Mouse (Mus musculus) Patski (cell line): ENCODE data around the gene Usp16. TPM values are rescaled to one million over a fixed set of nuclear protein-coding genes. Genes with fewer than 3 reads are reported as not detected.
A peak's percentile ranks its signal among the peaks of the same experiment; 100 is the strongest.

Experiments used
- ATAC-seq: fragments of 100-300 bp; one replicate; pipeline ENCODE4 v1.8.0; 2021
- CTCF ChIA-PET: fragments of 350-600 bp; sonication (Branson Sonifier 250); formaldehyde crosslinking; loops from one replicate; lab custom pipeline; 2022; ENCODE audit warnings: inconsistent platforms; lab: Charles Lee
- POLR2A ChIA-PET: fragments of 350-600 bp; sonication (Branson Sonifier 250); formaldehyde crosslinking; loops from one replicate; lab custom pipeline; 2022; ENCODE audit warnings: antibody characterized with exemption, inconsistent platforms; lab: Charles Lee
- DNase-seq: peaks from one replicate; pipeline ENCODE4 v3.0.0-alpha.2; 2011; ENCODE audit warnings: low read depth, low spot score
- H3K27me3 ChIP-seq: fragments of 371-371 bp; one replicate; pipeline ENCODE4 v1.5.1; 2021
- CTCF ChIP-seq: fragments of 100-300 bp; IDR thresholded peaks from one replicate; pipeline ENCODE4 v1.5.1; 2021
- in situ Hi-C: fragments of 300-500 bp; cut with MboI; formaldehyde crosslinking; loops from 3 replicates; pipeline ENCODE4 v1.11.1; 2018; ENCODE audit warnings: low pct_unique_long_range_greater_than_20kb, mixed read lengths
- polyA plus RNA-seq: library from polyadenylated mRNA; unstranded; gene quantifications from one replicate; pipeline ENCODE4 v1.2.3, GENCODE M21; 2021

Usp16 gene
- polyA plus RNA-seq, 1 experiment from 2014 or later, result 60.8 TPM

- in situ Hi-C loops, result no loop called here
- CTCF ChIA-PET, result interaction anchor here (1.6 to 2.2 kb wide), 2 partner anchors 8 to 9 kb away, joined by 3 to 9 read pairs; partner anchors contain the start of gene Ltn1
- peak; percentile 53 for DNase-seq
These were observed 14.3 kb upstream of the Usp16 start, which contains the start of gene Rwdd2b for GRCm38 (mm10) chr16:87440184-87440686. TSS of gene Rwdd2b (minus strand) at chr16:87440573.

GRCm38 (mm10) chr16:87441089-87441488, 13.4 kb upstream of the Usp16 start:
- DNase-seq, result no peak
- ATAC-seq, result peak; percentile 44

More at GRCm38 (mm10) chr16:87440184-87440686, 14.3 kb upstream of the Usp16 start, which contains the start of gene Rwdd2b:
- POLR2A ChIA-PET, result interaction anchor here (1.2 to 2.8 kb wide), 3 partner anchors 9 to 55 kb away, joined by 3 to 9 read pairs (median 4); partner anchors contain the start of gene Usp16
- ATAC-seq, result peak; percentile 91
- no peaks in the 10 kb centered on the region for H3K27me3 ChIP-seq
- no peak for TF ChIP-seq CTCF

GRCm38 (mm10) chr16:87442291-87442690, 12.2 kb upstream of the Usp16 start:
- CTCF ChIA-PET, result no interaction called here
- in situ Hi-C loops, result no loop called here
- no peak for TF ChIP-seq CTCF
- DNase-seq, result no peak
- POLR2A ChIA-PET, result interaction anchor here (1.4 to 2.8 kb wide), 2 partner anchors 13 to 17 kb away, joined by 3 to 9 read pairs; partner anchors contain the start of gene Usp16
- no peaks in the 10 kb centered on the region for H3K27me3 ChIP-seq
- no peak for ATAC-seq

More at GRCm38 (mm10) chr16:87441089-87441488, 13.4 kb upstream of the Usp16 start:
- POLR2A ChIA-PET, result interaction anchor here (0.7 to 2.8 kb wide), 4 partner anchors 9 to 28 kb away, joined by 3 to 9 read pairs (median 3); partner anchors contain the start of gene Usp16
- in situ Hi-C loops, result no loop called here
- CTCF ChIA-PET, result interaction anchor here (1.6 to 2.2 kb wide), 2 partner anchors 8 to 9 kb away, joined by 3 to 9 read pairs; partner anchors contain the start of gene Ltn1
- H3K27me3 ChIP-seq, result no peaks in the 10 kb centered on the region
- no peak for TF ChIP-seq CTCF

GRCm38 (mm10) chr16:87443245-87443644, 11.3 kb upstream of the Usp16 start:
- ATAC-seq, result no peak
- DNase-seq, result no peak
- in situ Hi-C loops, result no loop called here
- no peaks in the 10 kb centered on the region for H3K27me3 ChIP-seq
- CTCF ChIA-PET, result no interaction called here
- POLR2A ChIA-PET, result no interaction called here
- TF ChIP-seq CTCF, result no peak

GRCm38 (mm10) chr16:87444071-87444470, 10.4 kb upstream of the Usp16 start:
- TF ChIP-seq CTCF, result no peak
- ATAC-seq (no peak), DNase-seq (no peak)
- H3K27me3 ChIP-seq, result peaks cover 5% of the 10 kb centered on the region
- ChIA-PET CTCF (no interaction called here), POLR2A (no interaction called here)
- in situ Hi-C loops, result no loop called here

GRCm38 (mm10) chr16:87445110-87445509, 9.4 kb upstream of the Usp16 start:
- in situ Hi-C loops, result no loop called here
- CTCF ChIA-PET, result no interaction called here
- POLR2A ChIA-PET, result no interaction called here
- no peak for TF ChIP-seq CTCF
- ATAC-seq (no peak), DNase-seq (no peak)
- peaks cover 10% of the 10 kb centered on the region for H3K27me3 ChIP-seq

- POLR2A ChIA-PET, result no interaction called here
- in situ Hi-C loops, result no loop called here
- no peak for TF ChIP-seq CTCF
These were observed 9.0 kb upstream of the Usp16 start for GRCm38 (mm10) chr16:87445528-87445927.

GRCm38 (mm10) chr16:87453226-87453625, 1.3 kb upstream of the Usp16 start:
- H3K27me3 ChIP-seq, result peaks cover 18% of the 10 kb centered on the region
- TF ChIP-seq CTCF, result no peak
- DNase-seq (no peak), ATAC-seq (no peak)
- ChIA-PET CTCF (no interaction called here), POLR2A (no interaction called here)
- in situ Hi-C loops, result no loop called here

More at GRCm38 (mm10) chr16:87445528-87445927, 9.0 kb upstream of the Usp16 start:
- DNase-seq (no peak), ATAC-seq (no peak)
- peaks cover 11% of the 10 kb centered on the region for H3K27me3 ChIP-seq
- CTCF ChIA-PET, result no interaction called here

- POLR2A ChIA-PET, result interaction anchor here (0.6 to 1.9 kb wide), 2 partner anchors 14 to 1190 kb away, joined by 3 to 9 read pairs; partner anchors contain the start of gene Rwdd2b
- CTCF ChIA-PET, result no interaction called here
- in situ Hi-C loops, result no loop called here
- H3K27me3 ChIP-seq, result peaks cover 8% of the 10 kb centered on the region
- ATAC-seq, result peak; percentile 58
- TF ChIP-seq CTCF, result no peak
- no peak for DNase-seq
These were observed 693 bp downstream of the Usp16 start for GRCm38 (mm10) chr16:87455180-87455611.

GRCm38 (mm10) chr16:87458752-87459151, 4.2 kb downstream of the Usp16 start:
- in situ Hi-C loops, result no loop called here
- CTCF ChIA-PET, result no interaction called here
- ATAC-seq, result no peak
- POLR2A ChIA-PET, result no interaction called here
- no peaks in the 10 kb centered on the region for H3K27me3 ChIP-seq
- DNase-seq, result no peak
- no peak for TF ChIP-seq CTCF

- ChIA-PET CTCF (interaction anchor here (1.7 kb wide), 1 partner anchor 17 kb away, joined by 4 read pairs; no protein-coding TSS in a partner anchor), POLR2A (no interaction called here)
- ATAC-seq, result no peak
- no peak for DNase-seq
- no peaks in the 10 kb centered on the region for H3K27me3 ChIP-seq
- no peak for TF ChIP-seq CTCF
- in situ Hi-C loops, result no loop called here
These were observed 16.1 kb downstream of the Usp16 start for GRCm38 (mm10) chr16:87470579-87470978.
